Mouse (Mus musculus) kidney, embryonic 15.5 days (tissue): ENCODE measurements around the gene Taar3. TPM values are rescaled to one million over a fixed set of nuclear protein-coding genes. Genes with fewer than 3 reads are reported as not detected.

Experiments used
- polyA plus RNA-seq: library from polyadenylated mRNA; unstranded; fragments of >200 nt; fragmentation: Nextera tagmentation; extraction: Ambion mirVana; gene quantifications from 2 replicates; pipeline ENCODE4 v1.2.1, GENCODE M21; 2015

Taar3 gene
- polyA plus RNA-seq, 1 experiment from 2014 or later, result not detected

Other genes with a start within 250 kb of the Taar3 start
- 195 and 221 TPM in 2 replicates for gene Rps12, start 162.3 kb upstream of the Taar3 start, polyA plus RNA-seq
- 18.2 and 19.1 TPM in 2 replicates for gene Slc18b1, start 152.6 kb upstream of the Taar3 start, polyA plus RNA-seq
- 0.27 TPM in 1 of 2 replicates, not detected in the other for gene Vnn3, start 98.1 kb upstream of the Taar3 start, polyA plus RNA-seq
- gene Vnn1, start 54.9 kb upstream of the Taar3 start, polyA plus RNA-seq, result 2.0 TPM in 2 replicates
- gene Taar1, start 29.2 kb upstream of the Taar3 start, polyA plus RNA-seq, result not detected in 2 replicates
- 0.22 TPM in 1 of 2 replicates, not detected in the other for gene Taar2, start 11.0 kb upstream of the Taar3 start, polyA plus RNA-seq
- not detected in 2 replicates for gene Taar4, start 10.9 kb downstream of the Taar3 start, polyA plus RNA-seq
- 0.36 TPM in 1 of 2 replicates, not detected in the other for gene Taar5, start 21.1 kb downstream of the Taar3 start, polyA plus RNA-seq
- not detected in 2 replicates for gene Taar6, start 36.1 kb downstream of the Taar3 start, polyA plus RNA-seq
- gene Taar7a, start 43.9 kb downstream of the Taar3 start, polyA plus RNA-seq, result not detected in 2 replicates
- not detected in 2 replicates for gene Taar7b, start 50.4 kb downstream of the Taar3 start, polyA plus RNA-seq
- gene Taar7d, start 77.7 kb downstream of the Taar3 start, polyA plus RNA-seq, result not detected in 2 replicates
- gene Taar7e, start 88.1 kb downstream of the Taar3 start, polyA plus RNA-seq, result not detected in 2 replicates
- not detected in 2 replicates for gene Taar7f, start 100.0 kb downstream of the Taar3 start, polyA plus RNA-seq
- gene Taar8a, start 126.9 kb downstream of the Taar3 start, polyA plus RNA-seq, result not detected in 2 replicates
- gene Taar8b, start 142.7 kb downstream of the Taar3 start, polyA plus RNA-seq, result not detected in 2 replicates
- not detected in 2 replicates for gene Taar8c, start 152.4 kb downstream of the Taar3 start, polyA plus RNA-seq
- not detected in 2 replicates for gene Taar9, start 160.0 kb downstream of the Taar3 start, polyA plus RNA-seq
- gene Stx7, start 199.7 kb downstream of the Taar3 start, polyA plus RNA-seq, result 108 and 115 TPM in 2 replicates